9 mouse cellular contexts compared by ENCODE assay signal in genomic region chr4:98004986-98005385, GRCm38 (mm10).
DNase-seq lines count a peak whose midpoint lies in the region; ATAC-seq and TF ChIP-seq lines count a peak whose summit lies in the region.
"Had no signal": no experiment of that assay in that cellular context is flagged by ENCODE, and none has a peak within 500 bp of the region (broad histone marks: within the 10 kb centered on the region; RNA-seq: fewer than 3 reads in every experiment).

No protein-coding gene starts in this region.

- peak overlapping the region; percentile 65 for H3K9ac ChIP-seq in heart, embryonic 14.5 days (ENCODE audit: low read length)
- H3K9ac ChIP-seq in neural tube, embryonic 11.5 days (ENCODE audit: low read length) = no peak overlapping the region
- no peak overlapping the region for H3K9ac ChIP-seq in limb, embryonic 14.5 days (ENCODE audit: low read depth, low read length, severe bottlenecking)

- H3K27ac ChIP-seq in heart, embryonic 14.5 days (replicated peaks in 1 of 2; ENCODE audit: control insufficient read depth in 1 of 2, insufficient read depth in 1 of 2, low read depth in 2 of 2, low read length in 2 of 2) = peak overlapping the region; percentile 96
- peak overlapping the region; percentile 51 for H3K27ac ChIP-seq in neural tube, embryonic 11.5 days (ENCODE audit: low read depth, low read length)
- peak overlapping the region; percentile 81 for H3K27ac ChIP-seq in limb, embryonic 14.5 days (replicated peaks; ENCODE audit: low read depth, low read length)

- no peaks in the 10 kb centered on the region for H3K27me3 ChIP-seq in heart, embryonic 14.5 days (ENCODE audit: control insufficient read depth, insufficient read depth, low read length)
- H3K27me3 ChIP-seq in neural tube, embryonic 11.5 days (ENCODE audit: control insufficient read depth, insufficient read depth, low read length) = no peaks in the 10 kb centered on the region
- no peaks in the 10 kb centered on the region for H3K27me3 ChIP-seq in limb, embryonic 14.5 days (ENCODE audit: control insufficient read depth, insufficient read depth, low read length)

- H3K4me3 ChIP-seq in heart, embryonic 14.5 days (ENCODE audit: control insufficient read depth in 1 of 2, insufficient read depth in 1 of 2, low read depth in 1 of 2, low read length in 2 of 2) = no peak overlapping the region
- H3K4me3 ChIP-seq in neural tube, embryonic 11.5 days (ENCODE audit: low read depth, low read length) = no peak overlapping the region
- H3K4me3 ChIP-seq in limb, embryonic 14.5 days (replicated peaks; ENCODE audit: low read length) = no peak overlapping the region

- no peak for TF ChIP-seq POLR2A in limb, embryonic 14.5 days (IDR thresholded peaks at IDR 0.05; ENCODE audit: borderline replicate concordance, extremely low read depth, insufficient read depth, insufficient read length)

- no peaks in the 10 kb centered on the region for H3K9me3 ChIP-seq in heart, embryonic 14.5 days (ENCODE audit: control insufficient read depth, low read length)
- H3K9me3 ChIP-seq in neural tube, embryonic 11.5 days (ENCODE audit: control insufficient read depth, low read length) = no peaks in the 10 kb centered on the region
- H3K9me3 ChIP-seq in limb, embryonic 14.5 days (ENCODE audit: control insufficient read depth, low read length) = no peaks in the 10 kb centered on the region

- peaks cover 19 to 58% of the 10 kb centered on the region in 2 experiments for H3K4me1 ChIP-seq in heart, embryonic 14.5 days (ENCODE audit: control insufficient read depth in 2 of 2, insufficient read depth in 2 of 2, low read length in 2 of 2)
- peaks cover 13% of the 10 kb centered on the region for H3K4me1 ChIP-seq in neural tube, embryonic 11.5 days (ENCODE audit: control insufficient read depth, insufficient read depth, low read length)
- H3K4me1 ChIP-seq in limb, embryonic 14.5 days (ENCODE audit: control insufficient read depth, insufficient read depth, low read length) = peaks cover 43% of the 10 kb centered on the region

- H3K36me3 ChIP-seq in heart, embryonic 14.5 days (ENCODE audit: control insufficient read depth, insufficient read depth, low read length) = peaks cover 13% of the 10 kb centered on the region
- no peaks in the 10 kb centered on the region for H3K36me3 ChIP-seq in neural tube, embryonic 11.5 days (ENCODE audit: control insufficient read depth, insufficient read depth, low read length)
- H3K36me3 ChIP-seq in limb, embryonic 14.5 days (ENCODE audit: control insufficient read depth, insufficient read depth, low read length) = peaks cover 11% of the 10 kb centered on the region

- WGBS in heart, embryonic 14.5 days = 85% methylated on average over 6 of the region's 6 CpGs
- 68% methylated on average over 6 of the region's 6 CpGs for WGBS in neural tube, embryonic 11.5 days
- WGBS in limb, embryonic 14.5 days = 84% methylated on average over 6 of the region's 6 CpGs

- H3K4me2 ChIP-seq in heart, embryonic 14.5 days (ENCODE audit: low read length) = no peak overlapping the region
- no peak overlapping the region for H3K4me2 ChIP-seq in neural tube, embryonic 11.5 days (ENCODE audit: low read depth)
- no peak overlapping the region for H3K4me2 ChIP-seq in limb, embryonic 14.5 days (replicated peaks; ENCODE audit: low read depth, low read length, severe bottlenecking)

- DNase-seq in heart, adult 11 months = no peak
- DNase-seq in neural tube, embryonic 11.5 days (ENCODE audit: low spot score) = no peak
- no peak for DNase-seq in neural tube, embryonic 10.5 days (ENCODE audit: extremely low spot score, low spot score)
- DNase-seq in limb, embryonic 14.5 days (ENCODE audit: low spot score) = no peak
- no peak for DNase-seq in spleen, postnatal 10 days (ENCODE audit: low spot score in 2 of 2)
- no peak for DNase-seq in kidney, postnatal 25 days
- DNase-seq in left cerebral cortex, adult 8-10 months (ENCODE audit: low spot score in 2 of 2) = no peak
- DNase-seq: thymus, postnatal 14 days had no signal

- no peak for ATAC-seq in heart, embryonic 14.5 days (ENCODE audit: insufficient number of reproducible peaks, insufficient read depth, low FRiP score, low read depth)
- ATAC-seq in neural tube, embryonic 11.5 days (ENCODE audit: insufficient read depth, low FRiP score, low TSS enrichment) = no peak
- no peak for ATAC-seq in limb, embryonic 14.5 days (ENCODE audit: low FRiP score, low read depth)
